Mouse (Mus musculus) ovary, postnatal 36 days (tissue): ENCODE measurements around the gene Synj1.

Source experiments
- DNase-seq: peaks from one replicate; pipeline ENCODE4 v3.0.0; 2022; ENCODE audit warnings: low spot score, mixed read lengths

Gene Synj1

DNA sequence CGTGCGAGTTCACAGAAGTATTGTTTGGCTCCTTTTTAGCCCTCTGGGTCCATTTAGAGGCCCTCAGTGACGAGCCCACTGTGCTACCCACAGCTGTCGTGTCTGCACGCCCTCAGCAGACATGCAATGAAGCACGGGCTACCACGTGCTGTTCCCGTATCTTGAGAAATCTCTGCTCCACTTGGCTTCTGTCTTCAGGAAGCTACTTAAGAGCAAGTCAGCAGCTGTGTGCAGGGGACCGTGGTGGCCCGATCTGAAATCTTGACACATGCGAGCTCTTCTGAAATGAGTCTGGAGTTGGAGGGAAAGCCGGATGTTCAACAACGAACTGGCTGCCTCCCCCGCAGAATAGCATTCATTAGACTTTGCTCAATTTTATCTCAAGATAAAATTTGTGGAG lies 119.5 kb downstream of the Synj1 start:
- DNase-seq: no peak

DNA sequence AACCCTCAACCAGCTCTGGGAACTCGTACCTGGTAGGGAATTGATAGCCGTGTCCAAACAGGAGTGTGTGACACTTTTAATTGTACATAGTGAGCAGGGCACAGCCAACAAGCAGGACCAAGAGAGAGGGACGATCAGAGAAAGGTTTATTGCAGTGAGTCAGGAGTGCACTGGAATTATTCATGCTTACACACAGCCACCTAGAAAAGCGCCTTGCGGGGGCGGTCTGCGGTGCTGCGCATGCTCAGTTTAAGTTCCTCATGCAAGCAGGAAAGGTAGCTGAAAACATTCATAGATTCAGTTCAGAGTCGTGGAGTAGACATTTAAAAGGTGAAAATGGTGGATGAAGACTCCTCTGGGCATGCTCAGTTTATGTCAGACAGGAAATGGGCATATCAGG lies 120.4 kb downstream of the Synj1 start:
- no peak for DNase-seq
